Mouse (Mus musculus) forebrain, postnatal 0 days (tissue): ENCODE measurements around the gene Sit1. TPM values are rescaled to one million over a fixed set of nuclear protein-coding genes. Genes with fewer than 3 reads are reported as not detected.
"Not testable (repeated sequence)": the region's sequence is repeated elsewhere in the genome, so short reads cannot be mapped to it uniquely, and the experiment has no call there.

ENCODE experiments used
- ATAC-seq: fragments of 200-750 bp; cut with Nextera tagmentation; 2 replicates; pipeline ENCODE4 v1.8.0; 2017; ENCODE audit warnings: mild to moderate bottlenecking, moderate library complexity
- DNase-seq: peaks from one replicate; pipeline ENCODE4 v3.0.0-alpha.2; 2015
- H3K27ac ChIP-seq: fragments of 300-500 bp; sonication (generic); 2 replicates; pipeline ENCODE4 v1.5.1; 2014; ENCODE audit warnings: low read depth, mild to moderate bottlenecking, antibody characterized with exemption, low read length, moderate library complexity, mixed read lengths
- H3K27me3 ChIP-seq: fragments of 300-500 bp; sonication (generic); 2 replicates; pipeline ENCODE4 v1.6.1; 2014; ENCODE audit warnings: mild to moderate bottlenecking, low read length, mixed read lengths; ENCODE audit not compliant: insufficient read depth
- H3K36me3 ChIP-seq: fragments of 300-500 bp; sonication (generic); 2 replicates; pipeline ENCODE4 v1.6.1; 2014; ENCODE audit warnings: mild to moderate bottlenecking, moderate library complexity; ENCODE audit not compliant: insufficient read depth
- H3K4me1 ChIP-seq: fragments of 300-500 bp; sonication (generic); 2 replicates; pipeline ENCODE4 v1.6.1; 2014; ENCODE audit warnings: antibody characterized with exemption; ENCODE audit not compliant: insufficient read depth
- H3K4me2 ChIP-seq: fragments of 300-500 bp; sonication (generic); 2 replicates; pipeline ENCODE4 v1.6.1; 2014; ENCODE audit warnings: low read depth, mild to moderate bottlenecking, moderate library complexity
- H3K4me3 ChIP-seq: fragments of 300-500 bp; sonication (generic); 2 replicates; pipeline ENCODE4 v1.5.1; 2014; ENCODE audit warnings: low read depth, low read length, mixed read lengths
- H3K9ac ChIP-seq: fragments of 300-500 bp; sonication (generic); 2 replicates; pipeline ENCODE4 v1.6.1; 2014; ENCODE audit warnings: mild to moderate bottlenecking
- H3K9me3 ChIP-seq: fragments of 300-500 bp; sonication (generic); 2 replicates; pipeline ENCODE4 v1.6.1; 2016; ENCODE audit warnings: low read length
- CTCF ChIP-seq: sonication (generic); IDR thresholded peaks from 2 replicates; pipeline ENCODE4 v1.5.1; 2016; ENCODE audit warnings: antibody characterized with exemption, control low read depth, low read depth
- WGBS: fragments of 180-500 bp; shearing (Covaris S2); extraction: QIAGEN DNeasy Blood & Tissue Kit; methylation state at CpG from one replicate; pipeline ENCODE4 v1.1.7; 2014; 5-methylcytosine and 5-hydroxymethylcytosine counted together
- polyA plus RNA-seq: library from polyadenylated mRNA; unstranded; fragments of >200 nt; fragmentation: Nextera tagmentation; extraction: Ambion mirVana; gene quantifications from 2 replicates; pipeline ENCODE4 v1.2.1, GENCODE M21; 2015
- total RNA-seq: library from RNA; depleted of rRNA; stranded (reverse); fragments of >200 nt; gene quantifications from 2 replicates; pipeline ENCODE4 v1.2.3, GENCODE M21; 2014

The Sit1 gene
- total and polyA plus RNA-seq, 2 experiments from 2014 or later: not detected

DNA sequence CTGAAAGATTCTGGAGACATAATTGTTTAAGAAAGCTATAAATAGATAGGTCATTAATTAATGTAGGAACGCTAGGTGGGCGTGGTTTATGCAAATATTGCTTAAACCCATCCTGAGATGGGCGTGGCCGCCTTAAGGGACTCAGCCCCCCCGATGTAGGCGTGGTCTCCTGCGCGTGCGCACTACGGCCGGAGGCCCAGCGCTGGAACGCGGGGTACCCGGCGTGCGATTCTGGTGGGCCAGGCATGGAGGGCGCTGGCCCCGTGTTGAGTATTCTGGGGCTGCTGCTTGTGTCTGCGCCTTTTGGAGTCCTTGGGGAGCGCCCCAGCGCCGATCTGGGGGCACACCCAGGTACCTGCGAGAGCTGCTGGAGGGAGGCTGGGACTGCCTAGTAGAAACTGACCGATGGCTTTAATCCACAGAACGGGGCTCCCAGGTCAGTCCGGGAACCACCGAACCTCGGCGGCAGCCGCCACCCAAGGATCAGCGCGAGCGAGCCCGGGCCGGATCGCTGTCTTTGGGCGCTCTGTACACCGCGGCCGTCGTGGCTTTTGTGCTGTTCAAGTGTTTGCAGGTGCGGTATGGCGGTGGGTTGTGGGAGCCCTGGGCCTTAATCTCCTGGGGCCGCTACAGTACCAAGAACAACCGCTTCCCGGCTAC is 9.8 kb upstream of the Sit1 start:
- under 1% methylated on average over 47 of the region's 47 CpGs for WGBS

DNA sequence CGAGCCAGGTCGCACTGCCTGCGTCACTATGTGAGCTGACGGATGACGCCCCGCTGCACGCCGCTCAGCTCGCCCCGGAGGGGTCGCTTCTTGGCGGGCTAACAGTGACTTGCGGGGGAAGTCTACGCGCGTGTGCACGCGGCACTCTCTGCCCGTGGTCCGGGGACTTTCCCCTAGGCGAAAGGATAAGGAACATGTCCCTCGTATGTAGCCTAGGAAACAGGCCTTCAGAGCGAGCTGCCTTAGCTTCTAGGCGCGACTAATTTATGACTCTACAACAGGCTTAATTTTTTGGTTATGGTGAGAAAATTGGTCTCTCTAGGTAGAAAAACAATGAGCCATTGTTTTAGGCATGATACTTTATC is 9.3 kb upstream of the Sit1 start, which contains the start of gene Ccdc107:
Ccdc107 (plus strand) TSS at position 80 of the 365 bp plus-strand sequence.
- H3K27ac ChIP-seq: peak within 1 kb of the TSS; percentile 88
- H3K27me3 ChIP-seq: no peaks in the 10 kb centered on the region
- H3K9me3 ChIP-seq: no peaks in the 10 kb centered on the region
- WGBS: under 1% methylated on average over 25 of the region's 25 CpGs
- peaks cover 7% of the 10 kb centered on the region; the same call in 1 of the 2 replicates for H3K36me3 ChIP-seq
- H3K4me3 ChIP-seq: peak within 1 kb of the TSS; percentile 63
- TF ChIP-seq CTCF: peak; percentile 31
- peak within 1 kb of the TSS; percentile 53 for H3K4me2 ChIP-seq
- ATAC-seq (peak; percentile 97), DNase-seq (peak; percentile 97)
- no peaks in the 10 kb centered on the region for H3K4me1 ChIP-seq
- H3K9ac ChIP-seq: peak within 1 kb of the TSS; percentile 79

More for the DNA sequence above, 9.8 kb upstream of the Sit1 start:
- Histone ChIP-seq H3K4me3 (peak overlapping the region; percentile 63), H3K4me2 (peak overlapping the region; percentile 53), H3K27me3 (no peaks in the 10 kb centered on the region), H3K9ac (peak overlapping the region; percentile 79), H3K36me3 (peaks cover 7% of the 10 kb centered on the region; the same call in 1 of the 2 replicates), H3K4me1 (no peaks in the 10 kb centered on the region), H3K9me3 (no peaks in the 10 kb centered on the region), H3K27ac (peak overlapping the region; percentile 88)
- ATAC-seq (peak; percentile 90), DNase-seq (peak; percentile 100)
- peak; percentile 56 for TF ChIP-seq CTCF

- Histone ChIP-seq H3K9ac (peak overlapping the region; percentile 79; the same call in 1 of the 2 replicates), H3K4me1 (no peaks in the 10 kb centered on the region), H3K36me3 (peaks cover 7% of the 10 kb centered on the region; the same call in 1 of the 2 replicates), H3K4me3 (peak overlapping the region; percentile 63), H3K27ac (peak overlapping the region; percentile 88), H3K9me3 (no peaks in the 10 kb centered on the region), H3K4me2 (peak overlapping the region; percentile 32), H3K27me3 (no peaks in the 10 kb centered on the region)
- no peak for TF ChIP-seq CTCF
- DNase-seq (peak; percentile 37), ATAC-seq (no peak)
- 33% methylated on average over 12 of the region's 12 CpGs for WGBS
These were observed 8.7 kb upstream of the Sit1 start for GRCm38 (mm10) chr4:43492101-43492820.

- ATAC-seq (no peak), DNase-seq (no peak)
- H3K4me1 ChIP-seq: no peaks in the 10 kb centered on the region
- H3K4me2 ChIP-seq: no peak overlapping the region
- H3K4me3 ChIP-seq: no peak overlapping the region
- TF ChIP-seq CTCF: no peak
- no peak overlapping the region for H3K27ac ChIP-seq
- H3K27me3 ChIP-seq: no peaks in the 10 kb centered on the region
- no peaks in the 10 kb centered on the region for H3K9me3 ChIP-seq
- WGBS: 84% methylated on average over 5 of the region's 5 CpGs
- H3K36me3 ChIP-seq: peaks cover under 1% of the 10 kb centered on the region; the same call in 1 of the 2 replicates
- H3K9ac ChIP-seq: no peak overlapping the region
These were observed 7.3 kb upstream of the Sit1 start for GRCm38 (mm10) chr4:43490801-43491200.

DNA sequence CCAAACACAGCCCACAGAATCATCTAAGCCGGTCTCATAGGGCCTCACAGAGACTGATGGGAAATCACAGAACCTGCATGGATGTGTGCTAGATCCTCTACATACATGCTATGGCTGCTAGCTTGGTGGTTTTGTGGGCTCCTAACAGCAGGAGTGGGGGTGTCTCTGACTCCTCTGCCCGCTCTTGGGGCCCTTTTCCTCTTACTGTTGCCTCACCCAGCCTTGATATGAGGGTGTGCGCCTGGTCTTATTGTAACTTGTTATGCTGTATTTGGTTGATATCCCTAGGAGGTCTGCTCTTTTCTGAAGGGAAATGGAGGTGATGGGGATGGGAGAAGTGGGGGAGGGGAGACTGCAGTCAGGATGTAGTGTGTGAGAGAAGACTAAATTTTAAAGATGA is 6.1 kb upstream of the Sit1 start:
- WGBS: 96% methylated on average over 3 of the region's 3 CpGs
- no peaks in the 10 kb centered on the region for H3K9me3 ChIP-seq
- no peaks in the 10 kb centered on the region for H3K27me3 ChIP-seq
- no peak for ATAC-seq
- no peak overlapping the region for H3K9ac ChIP-seq
- no peak overlapping the region for H3K27ac ChIP-seq
- H3K4me2 ChIP-seq: no peak overlapping the region
- no peak for DNase-seq
- H3K4me3 ChIP-seq: no peak overlapping the region
- no peaks in the 10 kb centered on the region for H3K36me3 ChIP-seq
- TF ChIP-seq CTCF: no peak
- no peaks in the 10 kb centered on the region for H3K4me1 ChIP-seq

DNA sequence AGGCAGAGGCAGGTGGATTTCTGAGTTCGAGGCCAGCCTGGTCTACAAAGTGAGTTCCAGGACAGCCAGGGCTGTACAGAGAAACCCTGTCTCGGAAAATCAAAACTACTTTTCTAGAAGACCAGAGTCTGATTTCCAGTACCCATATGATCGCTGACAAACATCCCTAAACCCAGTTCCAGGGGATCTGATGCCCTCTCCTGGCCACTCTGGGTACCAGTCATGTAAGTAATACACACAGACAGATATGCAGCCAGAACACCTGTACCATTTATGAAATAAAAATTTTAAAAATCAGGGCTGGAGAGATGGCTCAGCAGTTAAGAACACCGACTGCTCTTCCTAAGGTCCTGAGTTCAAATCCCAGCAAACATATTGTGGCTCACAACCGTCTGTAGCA is 2.1 kb upstream of the Sit1 start:
- not testable (repeated sequence) for H3K9ac ChIP-seq, H3K4me1 ChIP-seq, H3K36me3 ChIP-seq, H3K9me3 ChIP-seq, H3K4me2 ChIP-seq, ATAC-seq, H3K4me3 ChIP-seq, H3K27me3 ChIP-seq, DNase-seq, H3K27ac ChIP-seq
- 87% methylated on average over 5 of the region's 5 CpGs for WGBS

DNA sequence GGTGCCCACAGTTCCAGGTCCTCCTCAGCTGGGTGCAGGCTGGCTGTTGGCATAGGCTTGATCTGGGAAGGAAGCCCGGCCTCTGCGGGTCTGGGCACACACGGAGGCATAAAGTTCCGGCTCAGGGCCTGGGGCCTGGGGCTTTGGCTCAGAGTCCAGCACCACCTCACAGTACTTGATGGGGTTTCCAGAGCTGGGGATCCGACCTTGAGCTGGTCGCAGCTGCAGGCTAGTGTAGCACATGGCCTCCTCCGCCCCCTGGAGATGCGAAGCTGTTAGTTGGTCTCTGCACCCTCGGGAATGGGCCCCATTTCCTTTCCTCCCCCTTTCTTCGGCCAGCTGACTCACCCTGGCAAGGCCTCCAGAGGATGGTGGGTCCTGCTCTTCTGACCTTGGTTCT is 943 bp downstream of the Sit1 start:
- DNase-seq: no peak
- Histone ChIP-seq H3K27me3 (no peaks in the 10 kb centered on the region), H3K9me3 (no peaks in the 10 kb centered on the region), H3K27ac (no peak overlapping the region), H3K4me2 (no peak overlapping the region), H3K36me3 (no peaks in the 10 kb centered on the region), H3K9ac (no peak overlapping the region), H3K4me1 (no peaks in the 10 kb centered on the region), H3K4me3 (no peak overlapping the region)
- 78% methylated on average over 10 of the region's 10 CpGs for WGBS
- no peak for TF ChIP-seq CTCF
- ATAC-seq: no peak
